Mouse (Mus musculus) lung, postnatal 25 days (tissue): ENCODE data around the gene Rab37.

Experiments
- DNase-seq: peaks from one replicate; pipeline ENCODE4 v3.0.0; 2022; ENCODE audit warnings: low spot score

Gene Rab37

DNA sequence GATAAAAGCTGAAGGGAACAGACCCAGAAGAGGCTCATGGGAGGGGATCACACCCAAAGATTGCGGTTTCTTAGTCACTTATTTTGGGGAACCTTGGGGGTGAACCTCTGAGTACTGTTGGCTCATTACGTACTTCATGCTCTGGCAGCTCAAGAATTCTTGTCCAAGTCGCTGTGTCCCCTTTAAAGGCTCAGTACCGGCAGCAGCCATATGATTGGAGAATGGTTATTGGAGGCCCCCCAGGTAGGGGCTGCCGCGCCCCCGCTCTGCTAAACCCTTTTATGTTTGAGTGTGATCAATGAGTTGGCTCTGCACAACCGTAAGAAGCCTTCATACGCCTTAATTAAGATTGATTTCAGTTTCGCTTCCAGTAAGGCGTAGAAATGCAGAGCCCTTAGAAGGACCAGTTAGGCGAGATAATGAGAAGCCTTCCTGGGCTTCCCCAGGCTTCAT, 107.7 kb downstream of the Rab37 start:
- DNase-seq, result no peak

GRCm38 (mm10) chr11:115200520-115200919, 109.3 kb downstream of the Rab37 start:
- no peak for DNase-seq

- DNase-seq, result peak; percentile 80
Observed at GRCm38 (mm10) chr11:115202316-115202715, 111.1 kb downstream of the Rab37 start.

DNA sequence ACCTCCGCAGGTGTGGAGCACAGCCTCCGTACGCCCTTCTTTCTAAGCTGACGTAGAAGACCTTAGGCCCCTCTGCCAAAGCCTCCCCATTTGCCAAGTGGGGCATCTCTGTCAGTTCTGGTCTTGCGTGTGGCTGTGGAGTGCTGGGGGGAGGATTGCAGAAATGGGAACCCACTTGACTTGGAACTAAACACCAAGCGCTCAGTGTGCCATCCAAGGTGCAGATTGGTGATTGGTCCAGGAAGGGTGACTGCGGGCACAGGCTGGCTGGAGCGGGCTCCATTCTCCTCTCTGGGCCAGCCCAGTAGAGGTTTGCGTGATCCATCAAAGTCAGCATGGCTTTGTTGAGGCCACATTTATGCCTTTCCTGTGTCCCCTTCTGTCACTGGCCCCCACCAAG, 111.5 kb downstream of the Rab37 start:
- DNase-seq, result no peak

GRCm38 (mm10) chr11:115208126-115208525, 116.9 kb downstream of the Rab37 start:
- DNase-seq, result no peak

DNA sequence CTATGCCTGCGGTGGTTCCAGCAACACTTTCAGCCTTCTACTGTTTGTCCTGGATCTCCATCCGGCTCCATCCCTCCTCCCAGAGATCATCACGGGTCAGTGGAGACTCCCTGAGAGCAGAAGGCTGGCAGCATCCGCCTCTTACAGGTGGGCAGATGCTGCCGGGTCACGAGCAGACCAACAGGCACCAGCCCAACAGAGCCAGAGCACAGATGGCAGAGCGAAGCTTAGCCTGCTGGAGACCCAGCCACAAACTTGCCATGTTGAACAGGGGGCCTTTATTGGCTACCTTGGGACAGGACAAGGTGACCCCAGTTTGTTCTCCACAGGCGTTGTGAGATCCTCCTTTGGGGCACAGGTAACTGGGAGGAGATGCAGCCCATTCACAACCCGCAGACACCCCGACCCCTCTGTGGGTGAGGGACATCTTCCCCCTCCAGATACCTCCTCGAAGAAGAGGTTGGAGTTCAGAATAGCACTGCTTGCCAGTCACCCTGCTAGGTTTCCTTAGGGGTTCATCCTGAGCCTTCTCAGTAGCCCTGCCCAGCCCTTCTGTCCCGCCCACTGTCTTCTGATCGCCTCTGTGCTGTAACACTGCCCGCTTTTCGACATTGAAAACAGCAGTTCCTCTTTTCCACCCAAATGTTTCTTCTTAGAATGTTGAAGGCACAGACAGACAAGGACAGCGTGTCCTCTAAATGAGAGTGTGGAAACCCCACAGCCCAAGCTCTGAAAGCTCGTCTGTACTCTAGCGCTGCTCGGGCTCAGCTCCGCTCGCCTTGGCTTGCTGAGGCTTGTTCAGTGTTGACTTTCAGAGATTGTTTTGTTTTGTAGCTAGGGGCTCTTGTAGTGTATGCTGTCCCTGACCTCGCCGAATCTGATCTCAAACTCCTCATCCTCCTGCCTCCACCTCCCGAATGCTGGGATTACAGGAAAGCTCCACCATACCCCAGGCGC, 117.8 kb downstream of the Rab37 start:
- DNase-seq, result no peak

- DNase-seq, result no peak
Observed at GRCm38 (mm10) chr11:115209958-115210357, 118.7 kb downstream of the Rab37 start.
